Mouse (Mus musculus): ENCODE measurements around the gene Mylk4.

Mylk4 gene

DNA sequence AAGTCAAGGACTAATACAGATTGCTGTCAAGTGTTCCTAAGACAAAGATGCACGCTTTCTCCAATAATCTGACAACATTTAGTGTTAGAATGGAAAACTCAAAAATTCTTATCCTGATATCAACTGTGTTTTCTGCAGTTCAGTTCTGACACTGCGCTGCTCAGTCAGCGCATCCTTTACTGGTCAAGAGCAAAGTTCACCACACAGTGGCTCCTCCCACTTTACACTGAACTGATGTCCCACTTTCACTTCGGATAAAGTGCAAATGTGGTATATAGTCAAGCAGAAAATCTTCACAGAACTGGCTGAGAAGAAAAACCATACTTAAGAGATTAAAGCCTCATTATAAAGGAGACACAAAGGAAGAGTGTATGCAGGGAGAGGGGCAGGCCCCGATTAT, 11.4 kb upstream of the Mylk4 start:
- DNase-seq (ENCODE audit: low spot score), result no peak

GRCm38 (mm10) chr13:32794619-32795018, 10.9 kb upstream of the Mylk4 start:
- DNase-seq (ENCODE audit: low spot score), result peak; percentile 15

- no peak for DNase-seq (ENCODE audit: low spot score)
Observed at GRCm38 (mm10) chr13:32789781-32790180, 6.0 kb upstream of the Mylk4 start.

- no peak for DNase-seq (ENCODE audit: low spot score)
Observed at GRCm38 (mm10) chr13:32787584-32787983, 3.8 kb upstream of the Mylk4 start.

GRCm38 (mm10) chr13:32783055-32783454, 699 bp downstream of the Mylk4 start:
- no peak for DNase-seq (ENCODE audit: low spot score)

- no peak for DNase-seq (ENCODE audit: low spot score)
Observed at GRCm38 (mm10) chr13:32778861-32779260, 4.9 kb downstream of the Mylk4 start.

DNA sequence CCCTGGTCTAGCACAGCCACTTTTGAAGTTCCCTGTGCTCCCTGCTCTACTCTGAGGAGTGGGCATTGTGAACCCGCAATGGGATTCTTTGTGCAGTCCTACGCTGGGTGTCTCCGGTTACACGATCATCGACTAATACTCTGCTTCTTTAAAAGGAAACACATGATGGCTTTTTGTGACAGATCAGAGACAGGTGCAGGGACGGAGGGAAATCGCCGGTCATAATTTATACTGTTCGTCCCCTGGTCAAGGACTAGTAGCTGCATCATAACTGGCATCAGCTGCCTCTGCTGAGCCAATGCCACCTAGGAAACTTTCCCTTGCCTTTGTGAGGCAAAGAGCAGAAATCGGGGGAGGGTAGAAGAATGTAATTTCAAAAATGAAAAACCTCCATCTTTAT, 7.4 kb downstream of the Mylk4 start:
- no peak for DNase-seq (ENCODE audit: low spot score)

GRCm38 (mm10) chr13:32775889-32776288, 7.9 kb downstream of the Mylk4 start:
- no peak for DNase-seq (ENCODE audit: low spot score)

GRCm38 (mm10) chr13:32769960-32770359, 13.8 kb downstream of the Mylk4 start:
- no peak for DNase-seq (ENCODE audit: low spot score)

- DNase-seq (ENCODE audit: low spot score), result no peak
Observed at GRCm38 (mm10) chr13:32768104-32768503, 15.7 kb downstream of the Mylk4 start.

- DNase-seq (ENCODE audit: low spot score), result no peak
Observed at GRCm38 (mm10) chr13:32764448-32764847, 19.3 kb downstream of the Mylk4 start.

DNA sequence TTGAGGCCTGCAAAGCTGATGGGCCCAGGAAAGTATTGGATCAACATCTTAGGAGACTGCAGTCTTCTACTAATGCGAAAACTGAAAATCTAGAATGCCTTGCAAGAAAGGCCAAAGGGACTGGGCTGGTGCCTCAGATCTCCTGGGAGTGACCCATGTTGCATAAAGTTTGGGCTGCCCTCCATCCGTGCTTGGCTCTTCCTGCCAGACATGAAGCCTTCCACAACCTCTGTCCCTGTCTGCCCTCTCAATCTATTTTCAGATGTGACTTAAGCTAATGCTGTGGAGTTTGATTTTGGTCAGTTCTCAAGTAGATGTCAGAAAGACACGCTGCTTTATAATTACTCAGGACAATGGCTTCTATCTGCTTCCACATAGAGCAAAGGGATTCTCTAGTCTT, 20.6 kb downstream of the Mylk4 start:
- no peak for DNase-seq (ENCODE audit: low spot score)

- no peak for DNase-seq (ENCODE audit: low spot score)
Observed at GRCm38 (mm10) chr13:32760795-32761194, 23.0 kb downstream of the Mylk4 start.

- no peak for DNase-seq (ENCODE audit: low spot score)
Observed at GRCm38 (mm10) chr13:32759036-32759435, 24.7 kb downstream of the Mylk4 start.

DNA sequence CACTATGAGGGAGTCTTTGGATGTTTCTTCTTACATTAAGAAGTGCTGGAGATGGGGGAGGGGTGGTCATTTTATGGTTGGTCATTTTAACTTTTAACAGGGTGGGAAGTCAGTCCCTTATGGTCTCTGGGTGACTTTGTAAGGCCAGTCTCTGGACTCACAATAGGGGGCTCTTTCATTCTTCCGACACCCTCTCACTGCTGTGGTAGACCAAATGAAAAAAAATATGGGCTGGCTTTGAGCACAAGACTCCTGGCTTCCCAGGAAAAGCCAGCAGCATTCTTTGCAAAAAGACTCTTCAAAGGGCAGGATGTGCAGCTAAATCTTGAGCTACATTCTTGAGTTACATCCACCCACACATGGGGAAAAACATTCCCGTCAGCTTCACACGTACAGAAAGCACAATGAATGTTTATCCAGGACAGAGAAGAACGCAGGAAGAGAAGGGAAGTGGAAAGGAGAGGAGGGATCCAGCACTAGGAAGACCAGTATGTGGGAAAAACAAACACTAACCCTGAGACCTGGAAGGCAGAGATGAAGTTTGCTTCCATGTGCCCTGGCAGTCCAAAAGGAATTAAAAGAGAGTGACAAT, 31.6 kb downstream of the Mylk4 start:
- DNase-seq (ENCODE audit: low spot score), result no peak

DNA sequence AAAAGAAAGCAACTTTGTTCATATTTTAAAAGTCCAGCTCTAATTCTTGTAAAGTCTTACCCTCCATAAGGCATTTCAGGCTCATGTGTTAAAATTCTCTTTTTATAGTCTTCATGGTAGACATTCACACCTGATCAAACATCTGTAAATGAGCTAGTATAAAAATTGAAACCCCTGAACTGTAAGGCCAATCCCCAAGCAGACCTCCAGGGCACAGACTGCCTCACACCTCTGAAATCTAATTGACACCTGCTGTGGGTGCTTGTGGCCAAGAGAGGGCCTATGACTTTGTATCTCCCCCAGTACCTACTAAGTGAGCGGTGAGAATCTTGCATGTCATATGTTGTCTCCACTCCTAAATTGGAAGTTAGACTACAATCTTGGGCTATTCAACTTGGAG, 33.2 kb downstream of the Mylk4 start:
- no peak for DNase-seq (ENCODE audit: low spot score)

GRCm38 (mm10) chr13:32748421-32748820, 35.3 kb downstream of the Mylk4 start:
- no peak for DNase-seq (ENCODE audit: low spot score)

DNA sequence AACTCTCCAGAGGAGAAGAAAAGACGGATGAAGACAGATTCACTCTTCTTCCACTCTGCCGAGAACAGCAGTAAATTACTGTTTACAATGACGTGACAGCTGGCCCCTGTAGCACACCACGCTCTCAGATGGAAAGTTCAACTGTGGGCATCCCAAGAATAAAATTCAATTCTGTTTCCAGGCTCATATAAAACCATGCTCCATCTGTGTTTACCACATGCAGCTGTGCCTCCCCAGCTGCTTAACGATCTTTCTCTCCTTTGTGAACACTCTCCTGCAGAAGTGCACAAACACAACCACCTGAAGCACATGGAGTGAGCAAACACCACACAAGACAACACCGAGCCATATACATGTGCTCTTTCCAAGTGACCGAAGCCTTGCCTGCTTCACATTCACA, 42.6 kb downstream of the Mylk4 start:
- DNase-seq (ENCODE audit: low spot score), result no peak

DNA sequence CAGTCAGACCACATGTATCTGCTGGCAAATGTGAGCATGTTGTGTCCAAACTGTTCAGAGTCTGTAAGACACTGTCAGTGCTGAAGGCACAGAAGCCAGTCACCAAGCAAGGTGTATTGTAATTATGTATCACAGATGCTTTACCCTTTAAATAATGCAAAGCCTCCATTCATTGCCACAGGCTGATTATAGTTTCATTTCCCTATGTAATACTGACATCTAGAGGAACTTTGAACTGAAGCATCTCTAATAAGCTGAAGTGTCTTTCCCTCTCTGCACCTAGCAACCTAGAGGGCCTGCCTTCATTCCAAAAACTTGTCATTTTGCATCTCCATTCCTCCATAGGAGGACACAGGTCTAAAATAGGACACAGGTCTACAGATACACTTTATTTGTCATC, 52.5 kb downstream of the Mylk4 start:
- no peak for DNase-seq (ENCODE audit: low spot score)

GRCm38 (mm10) chr13:32724606-32725005, 59.1 kb downstream of the Mylk4 start:
- no peak for DNase-seq (ENCODE audit: low spot score)

DNA sequence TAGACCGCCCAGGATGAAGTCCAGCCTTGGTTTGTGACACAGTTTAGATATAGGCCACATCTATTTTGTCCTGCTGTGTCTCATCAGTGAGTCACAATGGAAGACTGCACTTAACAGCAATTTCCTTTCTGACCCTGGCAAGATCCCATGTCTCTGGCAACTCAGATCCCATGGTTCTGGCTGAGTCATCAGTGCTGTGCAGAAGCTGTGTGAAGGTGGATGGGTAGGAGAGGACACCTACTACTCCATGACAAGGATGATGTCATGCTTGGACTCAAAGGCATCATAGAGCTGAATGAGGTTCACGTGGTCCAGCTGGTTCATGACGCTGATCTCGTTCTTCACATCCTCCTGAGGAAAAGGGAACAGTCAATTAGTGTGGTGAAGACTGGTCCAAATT, 62.0 kb downstream of the Mylk4 start:
- no peak for DNase-seq (ENCODE audit: low spot score)

DNA sequence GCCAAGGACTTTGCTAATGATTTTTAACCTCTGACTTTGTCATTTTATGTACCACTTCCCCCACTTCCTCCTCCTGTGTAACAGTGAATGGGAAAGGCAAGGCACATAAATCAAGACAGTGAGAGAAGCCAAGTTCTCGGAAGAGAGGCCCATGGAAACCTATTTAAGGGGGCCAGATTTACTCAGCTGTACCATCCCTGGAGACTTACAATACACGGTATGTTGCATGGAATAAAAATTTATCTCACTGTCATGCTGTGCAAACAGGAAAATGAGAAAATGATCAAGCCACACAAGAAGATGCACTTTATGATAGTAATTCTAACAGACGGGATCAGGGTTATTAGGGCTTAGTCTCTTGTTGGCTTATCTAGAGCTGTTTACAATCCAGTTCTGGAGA, 64.5 kb downstream of the Mylk4 start:
- no peak for DNase-seq (ENCODE audit: low spot score)

DNA sequence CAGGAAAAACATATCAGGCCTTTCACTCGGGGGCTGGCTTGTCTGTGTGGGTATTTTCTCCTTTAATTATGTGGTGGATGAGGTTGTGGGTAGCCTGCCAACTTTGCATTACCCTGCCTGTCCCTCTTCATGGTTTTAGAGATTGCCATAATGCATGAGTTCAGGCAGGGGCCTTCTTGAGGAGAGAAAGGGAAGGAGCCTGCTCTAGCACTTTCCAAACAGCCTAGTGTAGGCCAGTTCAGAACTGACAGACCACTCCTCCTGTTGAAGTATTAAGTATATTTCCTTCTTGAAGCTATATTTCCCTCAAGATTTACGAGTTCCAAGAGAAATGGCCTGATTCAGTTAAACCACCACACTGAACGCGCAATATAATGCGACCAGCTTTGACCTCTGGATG, 66.0 kb downstream of the Mylk4 start:
- no peak for DNase-seq (ENCODE audit: low spot score)

DNA sequence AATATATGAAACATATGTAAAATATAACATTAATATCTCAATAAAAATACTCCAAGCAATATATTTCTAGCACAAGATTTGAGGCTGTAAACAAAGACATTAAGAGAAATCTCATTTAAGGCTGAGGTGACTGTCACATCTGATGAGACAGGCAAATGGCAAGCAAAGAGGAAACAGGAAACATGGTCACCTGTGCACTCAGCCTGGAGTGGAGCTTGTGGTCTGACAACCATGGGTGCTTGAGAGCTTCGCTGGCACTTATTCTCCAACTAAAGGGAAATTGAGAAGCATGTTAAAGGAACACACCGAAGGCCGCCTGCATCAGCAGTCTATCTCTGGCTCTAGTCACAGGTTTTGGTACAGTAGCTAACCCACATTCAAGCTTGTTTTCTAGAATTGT, 71.2 kb downstream of the Mylk4 start:
- no peak for DNase-seq (ENCODE audit: low spot score)

DNA sequence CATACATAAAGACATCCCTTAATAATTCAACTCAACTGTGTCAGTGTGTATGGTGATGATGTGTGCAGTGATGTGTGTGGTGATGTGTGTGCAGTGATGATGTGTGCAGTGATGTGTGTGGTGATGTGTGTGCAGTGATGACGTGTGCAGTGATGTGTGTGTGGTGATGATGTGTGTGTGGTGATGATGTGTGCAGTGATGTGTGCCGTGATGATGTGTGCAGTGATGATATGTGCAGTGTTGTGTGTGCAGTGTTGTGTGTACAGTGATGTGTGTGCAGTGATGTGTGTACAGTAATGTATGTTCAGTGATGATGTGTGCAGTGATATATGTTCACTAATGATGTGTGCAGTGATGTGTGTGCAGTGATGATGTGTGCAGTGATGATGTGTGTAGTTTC, 75.9 kb downstream of the Mylk4 start:
- no peak for DNase-seq (ENCODE audit: low spot score)
